Mouse (Mus musculus) kidney, postnatal 10 days (tissue): Measurements from ENCODE around the gene Tom1l2.

Experiments
- DNase-seq: peaks from one replicate; pipeline ENCODE4 v3.0.0; 2021; ENCODE audit warnings: mixed read lengths

The Tom1l2 gene

GRCm38 (mm10) chr11:60198651-60199050 is 154.1 kb downstream of the Tom1l2 start:
- DNase-seq = no peak

DNA sequence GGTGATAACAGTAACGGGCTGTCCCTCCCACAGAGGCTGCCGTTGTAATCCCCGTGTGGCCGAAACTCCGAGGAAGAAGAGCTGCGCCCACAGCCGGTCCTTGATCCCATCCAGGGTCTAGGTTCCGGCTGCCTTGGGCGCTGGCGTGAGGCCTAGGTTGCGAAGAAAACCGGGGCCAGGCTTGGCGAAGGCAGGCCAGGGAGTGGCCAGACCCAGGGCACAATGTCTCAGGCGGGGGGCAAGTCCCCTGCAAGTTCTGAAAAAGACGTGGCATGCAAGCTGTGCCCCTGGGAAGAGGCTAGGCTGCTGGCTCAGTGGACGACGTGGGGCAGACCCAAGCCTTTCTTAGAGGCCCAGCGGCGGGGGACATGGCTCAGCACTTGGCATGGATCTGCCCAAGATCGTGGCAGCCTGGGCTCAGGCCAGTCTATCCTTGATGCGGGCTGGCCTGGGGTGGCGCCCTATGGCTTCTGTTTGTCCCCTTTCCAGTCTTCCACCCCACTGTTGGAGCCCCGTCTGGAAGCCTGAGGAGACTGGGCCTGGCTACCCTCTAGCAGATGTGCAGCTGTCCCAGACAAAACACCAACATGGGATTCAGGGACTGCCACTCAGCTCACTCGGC is 154.6 kb downstream of the Tom1l2 start:
- no peak for DNase-seq

- no peak for DNase-seq
These were observed 156.4 kb downstream of the Tom1l2 start for GRCm38 (mm10) chr11:60196344-60196743.

GRCm38 (mm10) chr11:60195108-60195507 is 157.6 kb downstream of the Tom1l2 start:
- no peak for DNase-seq

DNA sequence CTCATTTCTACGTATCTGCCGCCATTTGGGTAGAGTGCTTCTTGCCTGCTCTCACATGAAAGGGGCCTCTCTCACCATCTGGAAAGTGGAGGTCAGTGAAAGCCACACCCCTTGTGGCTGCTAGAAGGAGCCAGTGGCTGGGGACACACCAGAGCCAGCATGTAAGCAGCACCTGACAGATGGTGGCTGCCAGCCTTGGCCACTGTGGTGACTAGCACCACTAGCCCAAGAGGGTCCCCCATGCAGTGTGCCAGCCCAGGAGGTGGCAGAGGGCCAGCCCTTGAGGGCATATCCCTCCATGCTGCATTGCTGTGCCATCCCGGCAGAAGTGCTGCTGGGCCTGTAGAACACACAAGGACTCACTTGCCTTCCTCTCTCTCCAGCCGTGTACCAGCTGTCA is 159.1 kb downstream of the Tom1l2 start:
- DNase-seq = no peak

GRCm38 (mm10) chr11:60192534-60192933 is 160.2 kb downstream of the Tom1l2 start:
- DNase-seq = no peak

- no peak for DNase-seq
These were observed 162.6 kb downstream of the Tom1l2 start for GRCm38 (mm10) chr11:60190055-60190641.

DNA sequence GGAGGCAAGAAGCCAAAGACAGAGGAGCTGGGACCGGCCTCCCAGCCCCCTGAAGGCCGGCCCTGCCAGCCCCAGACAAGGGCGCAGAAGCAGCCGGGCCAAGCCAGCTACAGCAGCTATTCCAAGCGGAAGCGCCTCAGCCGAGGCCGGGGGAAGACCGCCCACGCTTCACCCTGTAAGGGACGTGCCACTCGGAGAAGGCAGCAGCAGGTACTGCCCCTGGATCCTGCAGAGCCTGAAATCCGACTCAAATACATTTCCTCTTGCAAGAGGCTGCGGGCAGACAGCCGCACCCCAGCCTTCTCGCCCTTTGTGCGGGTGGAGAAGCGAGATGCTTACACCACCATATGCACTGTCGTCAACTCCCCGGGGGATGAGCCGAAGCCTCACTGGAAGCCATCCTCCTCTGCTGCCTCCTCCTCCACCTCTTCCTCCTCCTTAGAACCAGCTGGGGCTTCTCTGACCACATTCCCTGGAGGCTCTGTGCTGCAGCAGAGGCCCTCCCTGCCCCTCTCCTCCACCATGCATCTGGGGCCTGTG is 163.1 kb downstream of the Tom1l2 start:
- peak; percentile 70 for DNase-seq

DNA sequence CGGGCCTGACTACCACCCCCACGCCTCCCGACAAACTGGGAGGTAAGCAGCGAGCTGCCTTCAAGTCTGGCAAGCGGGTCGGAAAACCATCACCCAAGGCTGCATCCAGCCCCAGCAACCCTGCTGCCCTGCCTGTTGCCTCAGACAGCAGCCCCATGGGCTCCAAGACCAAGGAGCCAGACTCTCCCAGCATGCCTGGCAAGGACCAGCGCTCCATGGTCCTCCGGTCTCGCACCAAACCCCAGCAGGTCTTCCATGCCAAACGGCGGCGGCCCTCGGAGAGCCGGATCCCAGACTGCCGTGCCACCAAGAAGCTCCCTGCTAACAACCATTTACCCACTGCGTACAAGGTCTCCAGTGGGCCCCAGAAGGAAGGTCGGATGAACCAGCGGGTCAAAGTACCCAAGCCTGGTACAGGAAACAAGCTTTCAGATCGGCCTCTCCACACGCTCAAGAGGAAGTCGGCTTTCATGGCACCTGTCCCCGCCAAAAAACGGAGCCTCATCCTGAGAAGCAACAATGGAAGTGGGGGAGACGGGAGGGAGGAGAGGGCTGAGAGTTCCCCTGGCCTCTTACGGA is 164.3 kb downstream of the Tom1l2 start:
- no peak for DNase-seq

DNA sequence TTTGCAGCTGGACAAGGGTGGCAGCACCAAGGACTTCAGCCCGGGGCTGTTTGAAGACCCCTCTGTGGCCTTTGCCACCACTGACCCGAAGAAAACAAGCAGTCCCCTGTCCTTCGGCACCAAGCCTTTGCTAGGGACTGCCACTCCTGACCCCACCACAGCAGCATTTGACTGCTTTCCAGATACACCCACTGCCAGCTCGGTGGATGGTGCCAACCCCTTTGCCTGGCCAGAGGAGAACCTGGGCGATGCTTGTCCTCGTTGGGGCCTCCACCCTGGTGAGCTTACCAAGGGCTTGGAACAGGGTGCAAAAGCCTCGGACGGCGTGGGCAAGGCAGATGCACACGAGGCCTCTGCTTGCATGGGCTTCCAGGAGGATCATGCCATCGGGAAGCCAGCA is 165.6 kb downstream of the Tom1l2 start:
- DNase-seq = no peak

DNA sequence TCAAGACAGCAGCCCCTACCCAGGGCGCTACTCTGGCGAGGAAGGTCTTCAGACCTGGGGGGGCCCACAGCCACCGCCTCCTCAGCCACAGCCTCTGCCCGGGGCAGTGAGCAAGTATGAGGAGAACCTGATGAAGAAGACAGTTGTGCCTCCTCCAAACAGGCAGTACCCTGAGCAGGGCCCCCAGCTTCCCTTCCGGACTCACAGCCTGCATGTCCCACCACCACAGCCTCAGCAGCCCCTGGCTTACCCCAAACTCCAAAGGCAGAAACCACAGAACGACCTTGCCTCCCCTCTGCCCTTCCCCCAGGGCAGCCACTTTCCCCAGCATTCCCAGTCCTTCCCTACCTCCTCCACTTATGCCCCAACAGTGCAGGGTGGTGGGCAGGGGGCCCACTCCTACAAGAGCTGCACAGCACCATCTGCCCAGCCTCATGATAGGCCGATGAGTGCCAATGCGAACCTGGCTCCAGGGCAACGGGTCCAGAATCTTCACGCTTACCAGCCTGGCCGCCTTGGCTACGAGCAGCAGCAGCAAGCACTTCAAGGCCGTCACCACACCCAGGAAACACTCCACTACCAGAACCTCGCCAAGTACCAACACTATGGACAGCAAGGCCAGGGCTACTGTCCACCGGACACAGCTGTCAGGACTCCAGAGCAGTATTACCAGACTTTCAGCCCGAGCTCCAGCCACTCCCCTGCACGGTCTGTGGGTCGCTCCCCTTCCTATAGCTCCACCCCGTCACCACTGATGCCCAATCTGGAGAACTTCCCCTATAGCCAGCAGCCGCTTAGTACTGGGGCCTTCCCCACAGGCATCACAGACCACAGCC is 167.1 kb downstream of the Tom1l2 start:
- no peak for DNase-seq

- no peak for DNase-seq
These were observed 168.1 kb downstream of the Tom1l2 start for GRCm38 (mm10) chr11:60184346-60185325.

DNA sequence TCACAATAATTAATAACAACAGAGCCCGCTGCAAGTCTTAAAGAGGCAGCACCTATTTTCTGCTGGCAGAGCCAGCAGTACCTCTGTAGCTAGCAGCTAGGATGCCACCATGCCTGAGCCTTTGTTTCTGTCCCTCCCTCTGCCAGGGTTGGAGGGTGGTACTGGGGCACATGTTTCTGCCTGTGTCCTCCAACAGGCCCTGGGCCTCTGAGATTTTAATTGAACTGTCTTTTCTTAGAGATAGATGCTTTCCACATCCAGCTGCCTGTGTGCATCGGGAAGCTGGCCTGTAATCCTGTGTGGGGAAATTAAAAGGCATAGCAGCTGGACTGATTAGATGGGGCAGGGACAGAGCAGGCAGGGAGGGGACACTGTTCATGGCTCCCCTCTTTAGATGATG is 170.0 kb downstream of the Tom1l2 start:
- no peak for DNase-seq

- peak; percentile 87 for DNase-seq
These were observed 170.5 kb downstream of the Tom1l2 start for GRCm38 (mm10) chr11:60182116-60182670.

GRCm38 (mm10) chr11:60178506-60178905 is 174.2 kb downstream of the Tom1l2 start:
- peak; percentile 73 for DNase-seq

- DNase-seq = no peak
These were observed 174.7 kb downstream of the Tom1l2 start for GRCm38 (mm10) chr11:60178005-60178404.

GRCm38 (mm10) chr11:60176975-60177657 is 175.6 kb downstream of the Tom1l2 start:
- peak; percentile 87 for DNase-seq
